Mouse (Mus musculus): ENCODE measurements around the gene 1810049J17Rik. TPM values are rescaled to one million over a fixed set of nuclear protein-coding genes. Genes with fewer than 3 reads are reported as not detected.

1810049J17Rik gene
- total RNA-seq, 2 experiments from 2014 or later: 0.86 TPM; not detected in 1

GRCm38 (mm10) chr15:12274053-12274769 lies 47.5 kb downstream of the 1810049J17Rik start:
- DNase-seq (ENCODE audit: extremely low spot score in 1 of 2, low spot score in 2 of 2): no peak
- intact Hi-C loops (cut with DNase I): no loop called here

- intact Hi-C loops (cut with DNase I): no loop called here
- DNase-seq (ENCODE audit: extremely low spot score in 1 of 2, low spot score in 2 of 2): no peak
Measured at GRCm38 (mm10) chr15:12273325-12274052, 48.2 kb downstream of the 1810049J17Rik start.

Other genes starting within 250 kb of the 1810049J17Rik start
- gene Zfr, start 204.1 kb downstream of the 1810049J17Rik start, total RNA-seq (2021): 100 to 1,000 TPM; 289 to 298 TPM
- gene Mtmr12, start 116.9 kb downstream of the 1810049J17Rik start, total RNA-seq (2021): 10 to 100 TPM; 16.3 to 17.6 TPM
- 10 to 100 TPM; 86.6 to 88.9 TPM for gene Golph3, start 449 bp downstream of the 1810049J17Rik start, total RNA-seq (2021)